In genomic region chr15:77784039-77784824, GRCm38 (mm10) we compare ENCODE assay signal across 13 mouse cellular contexts. TPM values are rescaled to one million over a fixed set of nuclear protein-coding genes. Genes with fewer than 3 reads are reported as not detected.
DNase-seq lines count a peak whose midpoint lies in the region; ATAC-seq and TF ChIP-seq lines count a peak whose summit lies in the region.
"Had no signal": no experiment of that assay in that cellular context is flagged by ENCODE, and none has a peak within 500 bp of the region (broad histone marks: within the 10 kb centered on the region; RNA-seq: fewer than 3 reads in every experiment).

No protein-coding gene starts in this region.

- WGBS in kidney, embryonic 15.5 days: 48% methylated on average over 22 of the region's 22 CpGs

- no peak for TF ChIP-seq CTCF in C2C12 (IDR thresholded peaks at IDR 0.05; ENCODE audit: control insufficient read depth, insufficient read depth, insufficient read length)

- intact Hi-C loops in left cerebral cortex, postnatal 36 days (cut with DNase I): loop anchor here (2.0 to 10.0 kb wide), 2 partner anchors 57 to 651 kb away; no protein-coding TSS in a partner anchor

- H3K4me2 ChIP-seq in kidney, embryonic 15.5 days: no peak overlapping the region

- H3K79me2 ChIP-seq in C2C12 (ENCODE audit: control insufficient read depth, insufficient read depth): peaks cover 99% of the 10 kb centered on the region

- H3K27ac ChIP-seq in kidney, embryonic 15.5 days: peak overlapping the region; percentile 24; the same call in 1 of the 2 replicates
- H3K27ac ChIP-seq: heart, adult 2 months; hindbrain, postnatal 0 days; liver, embryonic 14.5 days had no signal

- no peaks in the 10 kb centered on the region for H3K27me3 ChIP-seq in kidney, embryonic 15.5 days
- no peaks in the 10 kb centered on the region for H3K27me3 ChIP-seq in C2C12 (ENCODE audit: control insufficient read depth, insufficient read depth, insufficient read length)

- H3K79me3 ChIP-seq in C2C12 (ENCODE audit: low read depth): peaks cover 50% of the 10 kb centered on the region

- no peak overlapping the region for H3K4me3 ChIP-seq in kidney, embryonic 15.5 days (replicated peaks)
- no peak overlapping the region for H3K4me3 ChIP-seq in C2C12 (ENCODE audit: insufficient read depth, poor library complexity, severe bottlenecking)
- H3K4me3 ChIP-seq: heart, adult 2 months had no signal

- 0 out of 2 replicates have a peak overlapping the region, but pooled peaks have one; percentile 3 for H3K9ac ChIP-seq in kidney, embryonic 15.5 days
- H3K9ac ChIP-seq: liver, embryonic 14.5 days had no signal

- peaks cover 100% of the 10 kb centered on the region for H3K36me3 ChIP-seq in kidney, embryonic 15.5 days
- H3K36me3 ChIP-seq in C2C12 (ENCODE audit: control insufficient read depth, insufficient read depth): peaks cover 100% of the 10 kb centered on the region

- H3K4me1 ChIP-seq in kidney, embryonic 15.5 days: 0 out of 2 replicates have a peak, but pooled peaks cover 6% of the 10 kb centered on the region

- ATAC-seq in kidney, embryonic 15.5 days (replicated peaks; ENCODE audit: low FRiP score): peak; percentile 42; the same call in 1 of the 2 replicates
- peak; percentile 93 for ATAC-seq in frontal cortex, adult (ENCODE audit: low TSS enrichment)
- no peak for ATAC-seq in monocyte, adult 5-6 weeks (replicated peaks; ENCODE audit: insufficient number of reproducible peaks, low FRiP score, low TSS enrichment, poor library complexity, severe bottlenecking)
- ATAC-seq: hindbrain, postnatal 0 days had no signal

- H3ac ChIP-seq in C2C12 (ENCODE audit: control insufficient read depth, insufficient read length, low read depth): peak overlapping the region; percentile 0

- no peak for DNase-seq in kidney, adult 11 months
- peak; percentile 82 to 83 for DNase-seq in left cerebral cortex, postnatal 36 days (ENCODE audit: low spot score in 2 of 2)
- DNase-seq in lung, postnatal 36 days: no peak
- DNase-seq in cerebellum, postnatal 4 days (ENCODE audit: low spot score in 2 of 2): no peak
- DNase-seq: heart, adult 2 months; thymus, postnatal 25 days had no signal

- no peaks in the 10 kb centered on the region for H3K9me3 ChIP-seq in kidney, embryonic 15.5 days (replicated peaks)

TF ChIP-seq in C2C12, 6 proteins besides CTCF, POLR2A, EP300 and RAD21:
- TF ChIP-seq MYOD1 (IDR thresholded peaks at IDR 0.05; ENCODE audit: control insufficient read depth, insufficient read length, low read depth) (peak; percentile 90), CEBPB (IDR thresholded peaks at IDR 0.05; ENCODE audit: low read depth) (no peak)
TF ChIP-seq in C2C12: peak in this region for 1.

RNA-seq across cellular contexts. Expression of gene Apol8, which starts 27.4 kb away (rescaled TPM):
- polyA plus RNA-seq in kidney, embryonic 15.5 days (2015; fragmentation: Nextera tagmentation; extraction: Ambion mirVana): 0.26 and 0.45 TPM in 2 replicates
- polyA plus RNA-seq in C2C12 (2012; fragmentation: generic; extraction: Trizol): 0.46 TPM
- 1 to 10 TPM; 4.0 TPM for total RNA-seq in left cerebral cortex, postnatal 36 days (2021)
- 2.9 to 6.6 TPM (median 4.8 TPM) in 3 replicates for total RNA-seq in monocyte, adult 5-6 weeks (2017)
- total RNA-seq: midbrain, postnatal 0 days had no signal
- polyA plus RNA-seq: heart, adult 2 months had no signal

RNA-seq across cellular contexts. Expression of gene Apol9b, which starts 55.4 kb away (rescaled TPM):
- polyA plus RNA-seq in kidney, embryonic 15.5 days (2015; fragmentation: Nextera tagmentation; extraction: Ambion mirVana): not detected in 2 replicates
- 49.1 TPM for polyA plus RNA-seq in C2C12 (2012; fragmentation: generic; extraction: Trizol)
- total RNA-seq in left cerebral cortex, postnatal 36 days (2021): under 1 TPM in 1 of 2 experiments, not detected in 1; 0.27 TPM
- total RNA-seq in monocyte, adult 5-6 weeks (2017): 0.39 to 2.0 TPM in 2 of 3 replicates, not detected in the other
- total RNA-seq: heart, adult 2 months had no signal
- polyA plus RNA-seq: midbrain, postnatal 0 days had no signal

RNA-seq across cellular contexts. Expression of gene Myh9, which starts 57.7 kb away (rescaled TPM):
- 56.2 and 60.2 TPM in 2 replicates for polyA plus RNA-seq in kidney, embryonic 15.5 days (2015; fragmentation: Nextera tagmentation; extraction: Ambion mirVana)
- 580 TPM for polyA plus RNA-seq in C2C12 (2012; fragmentation: generic; extraction: Trizol)
- 10 to 100 TPM; 58.0 to 77.6 TPM for total RNA-seq in left cerebral cortex, postnatal 36 days (2021)
- total RNA-seq in monocyte, adult 5-6 weeks (2017): 908 to 1,221 TPM (median 925 TPM) in 3 replicates

Comparison
In these comparisons a context has a peak if more than half of its experiments do, and no peak if none do; other contexts are left out.
1. DNase-seq: peak in left cerebral cortex, postnatal 36 days (2 of 2); none in kidney, adult 11 months (single experiment), lung, postnatal 36 days (single experiment) and cerebellum, postnatal 4 days (0 of 2).
2. RNA of gene Myh9, which starts 57.7 kb away (total RNA-seq): 908 to 1,221 TPM in monocyte, adult 5-6 weeks; 58.0 to 77.6 TPM in left cerebral cortex, postnatal 36 days; every median in the first group is over 10 times any median in the second.